In genomic region chr7:102481579-102481978, GRCm38 (mm10) we compare ENCODE assay signal across 28 mouse cellular contexts. TPM values are rescaled to one million over a fixed set of nuclear protein-coding genes. Genes with fewer than 3 reads are reported as not detected.
DNase-seq lines count a peak whose midpoint lies in the region; ATAC-seq and TF ChIP-seq lines count a peak whose summit lies in the region.
"Had no signal": no experiment of that assay in that cellular context is flagged by ENCODE, and none has a peak within 500 bp of the region (broad histone marks: within the 10 kb centered on the region; RNA-seq: fewer than 3 reads in every experiment).

Gene Olfr543, minus strand, starts transcription at chr7:102481679.

- ATAC-seq in megakaryocyte, adult 5-6 weeks (ENCODE audit: poor library complexity, severe bottlenecking), result no peak
- ATAC-seq: activated CD4-positive, CD25-positive, alpha-beta regulatory T cell, adult 4 months; CD4-positive, CD25-positive, alpha-beta regulatory T cell, adult 4 months; forebrain, embryonic 14.5 days; forebrain, embryonic 16.5 days; Patski had no signal

- H3K27me3 ChIP-seq in megakaryocyte, embryonic 14.5 days (replicated peaks), result no peaks in the 10 kb centered on the region
- H3K27me3 ChIP-seq: CH12.LX; embryonic facial prominence, embryonic 12.5 days; forebrain, embryonic 12.5 days; Patski had no signal

- no peak for TF ChIP-seq CTCF in embryonic fibroblast, embryonic 13.5 days (IDR thresholded peaks at IDR 0.05; ENCODE audit: borderline replicate concordance, insufficient read depth, low read length)

- H3K36me3 ChIP-seq in megakaryocyte, embryonic 14.5 days (replicated peaks; ENCODE audit: low read length), result peaks cover 12% of the 10 kb centered on the region
- H3K36me3 ChIP-seq: embryonic facial prominence, embryonic 12.5 days had no signal

- H3K4me3 ChIP-seq in megakaryocyte, embryonic 14.5 days (replicated peaks), result peak within 1 kb of the TSS; percentile 5
- H3K4me3 ChIP-seq in embryonic fibroblast, embryonic 13.5 days (ENCODE audit: insufficient read depth, low read length), result no peak within 1 kb of the TSS
- H3K4me3 ChIP-seq: embryonic facial prominence, embryonic 10.5 days; embryonic facial prominence, embryonic 12.5 days; erythroblast, embryonic 14.5 days; forebrain, embryonic 10.5 days; forebrain, embryonic 12.5 days had no signal

- H3K27ac ChIP-seq in embryonic fibroblast, embryonic 13.5 days (ENCODE audit: insufficient read depth, low read length), result peak within 1 kb of the TSS; percentile 98
- H3K27ac ChIP-seq: embryonic facial prominence, embryonic 10.5 days; embryonic facial prominence, embryonic 12.5 days; forebrain, embryonic 10.5 days; forebrain, embryonic 12.5 days had no signal

- DNase-seq in heart, adult 11 months, result peak; percentile 45
- no peak for DNase-seq in heart, adult 8-10 months (ENCODE audit: low spot score)
- DNase-seq: adrenal gland, adult 8-10 months; B cell, adult 2 months; cerebellum, adult 11-12 months; cerebellum, adult 2 months; cerebellum, adult 9-10 months; cerebellum, postnatal 10 days; cerebellum, postnatal 25 days had no signal

- peaks cover 83% of the 10 kb centered on the region for H3K4me1 ChIP-seq in megakaryocyte, embryonic 14.5 days
- H3K4me1 ChIP-seq in embryonic fibroblast, embryonic 13.5 days (ENCODE audit: control insufficient read depth, insufficient read depth, low read length), result peaks cover 3% of the 10 kb centered on the region; the same call in 1 of the 2 replicates
- H3K4me1 ChIP-seq: embryonic facial prominence, embryonic 10.5 days; embryonic facial prominence, embryonic 12.5 days; forebrain, embryonic 10.5 days; forebrain, embryonic 12.5 days had no signal

- H3K9me3 ChIP-seq in megakaryocyte, embryonic 14.5 days, result no peaks in the 10 kb centered on the region
- H3K9me3 ChIP-seq: embryonic facial prominence, embryonic 10.5 days; embryonic facial prominence, embryonic 12.5 days; forebrain, embryonic 10.5 days; forebrain, embryonic 12.5 days; G1E had no signal

- no peak for TF ChIP-seq POLR2A in embryonic fibroblast, embryonic 13.5 days (IDR thresholded peaks at IDR 0.05; ENCODE audit: low read depth, low read length)

RNA-seq across cellular contexts. Expression of gene Olfr543, which starts in this region (rescaled TPM):
- total RNA-seq in heart, adult 8-10 months (2022), result not detected
- not detected in 2 replicates for polyA plus RNA-seq in megakaryocyte, embryonic 14.5 days (2012; ENCODE audit: insufficient read depth, low replicate concordance)
- not detected in 2 replicates for total RNA-seq in megakaryocyte, adult 5-6 weeks (2015)
- not detected in 2 replicates for total RNA-seq in megakaryocyte, adult 5-6 weeks (2017)
- not detected in 2 replicates for polyA plus RNA-seq in embryonic fibroblast, embryonic 13.5 days (2011; ENCODE audit: insufficient read length, low read depth, missing spikeins)
- total RNA-seq: adrenal gland, adult 18-20 months; adrenal gland, adult 8-10 months; adrenal gland, postnatal 14 days; adrenal gland, postnatal 36 days; CH12.LX had no signal
- polyA plus RNA-seq: cerebellum, adult 2 months; cortical plate, adult 2 months; erythroblast, embryonic 14.5 days; forebrain, embryonic 14.5 days; G1E; Patski had no signal
